Mouse (Mus musculus): Measurements from ENCODE around the gene Thsd7a.

DNA sequence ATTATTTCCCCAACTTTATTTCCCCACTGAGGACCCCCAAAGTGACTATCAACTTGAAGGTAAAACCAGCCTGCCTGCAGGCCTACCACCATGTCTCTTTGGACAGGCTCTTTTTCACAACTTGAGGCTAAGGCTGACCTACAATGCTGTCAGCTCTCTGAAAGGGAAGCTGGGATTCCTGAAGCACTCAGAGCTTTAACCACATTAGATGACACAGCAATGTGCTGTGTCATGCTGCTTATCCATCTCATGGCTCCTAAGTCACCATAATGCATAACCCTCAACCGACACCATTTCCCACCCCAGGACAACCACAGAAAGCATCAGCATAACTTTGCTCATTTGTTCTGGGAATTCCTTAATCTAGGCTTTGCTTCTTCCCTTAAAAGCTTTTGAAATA is 255.6 kb downstream of the Thsd7a start:
- no peak for TF ChIP-seq CTCF (IDR thresholded peaks at IDR 0.05; ENCODE audit: extremely low read depth, insufficient read depth, low read length)
- TF ChIP-seq POLR2A (IDR thresholded peaks at IDR 0.05; ENCODE audit: extremely low read depth, insufficient read depth, low read length): no peak

Measured in cortical plate, adult 2 months (tissue).